11 mouse cellular contexts compared by ENCODE assay signal in genomic region chr3:118663987-118664692, GRCm38 (mm10).
DNase-seq lines count a peak whose midpoint lies in the region; ATAC-seq lines count a peak whose summit lies in the region.
"Had no signal": no experiment of that assay in that cellular context is flagged by ENCODE, and none has a peak within 500 bp of the region (broad histone marks: within the 10 kb centered on the region; RNA-seq: fewer than 3 reads in every experiment).

No protein-coding gene starts in this region.

- no peak overlapping the region for H3K4me2 ChIP-seq in limb, embryonic 11.5 days (ENCODE audit: low read depth, severe bottlenecking)
- H3K4me2 ChIP-seq: liver, embryonic 15.5 days; midbrain, embryonic 11.5 days had no signal

- H3K4me3 ChIP-seq in limb, embryonic 11.5 days (ENCODE audit: low read depth, low read length) = no peak overlapping the region
- no peak overlapping the region for H3K4me3 ChIP-seq in limb, embryonic 10.5 days
- H3K4me3 ChIP-seq: heart, embryonic 10.5 days; liver, embryonic 15.5 days had no signal

- H3K27me3 ChIP-seq in limb, embryonic 11.5 days (ENCODE audit: control insufficient read depth, insufficient read depth, low read length) = no peaks in the 10 kb centered on the region
- no peaks in the 10 kb centered on the region for H3K27me3 ChIP-seq in limb, embryonic 10.5 days (ENCODE audit: low read depth, poor library complexity, severe bottlenecking)
- H3K27me3 ChIP-seq: liver, embryonic 15.5 days had no signal

- DNase-seq in cerebellum, postnatal 14 days = peak; percentile 70 to 73
- DNase-seq in cerebellum, postnatal 36 days = no peak
- DNase-seq in limb, embryonic 11.5 days (ENCODE audit: low spot score) = peak; percentile 30
- no peak for DNase-seq in limb, embryonic 10.5 days (ENCODE audit: low spot score)
- DNase-seq in gastrocnemius, postnatal 36 days = peak; percentile 4 to 13
- DNase-seq in retina, postnatal 7 days (ENCODE audit: low read depth, low spot score) = peak; percentile 20
- no peak for DNase-seq in ovary, postnatal 14 days (ENCODE audit: low spot score)
- DNase-seq in layer of hippocampus, postnatal 25 days (ENCODE audit: extremely low spot score in 1 of 2, low spot score in 1 of 2) = no peak

- H3K4me1 ChIP-seq in limb, embryonic 11.5 days (ENCODE audit: control insufficient read depth, insufficient read depth, low read length) = peaks cover 4% of the 10 kb centered on the region; the same call in 1 of the 2 replicates
- peaks cover 7% of the 10 kb centered on the region; the same call in 1 of the 2 replicates for H3K4me1 ChIP-seq in limb, embryonic 10.5 days
- H3K4me1 ChIP-seq: heart, embryonic 10.5 days; liver, embryonic 15.5 days had no signal

- no peaks in the 10 kb centered on the region for H3K36me3 ChIP-seq in limb, embryonic 11.5 days (ENCODE audit: control insufficient read depth, insufficient read depth, low read length)
- H3K36me3 ChIP-seq in limb, embryonic 10.5 days = no peaks in the 10 kb centered on the region
- H3K36me3 ChIP-seq: heart, embryonic 10.5 days; liver, embryonic 15.5 days had no signal

- ATAC-seq in limb, embryonic 11.5 days (ENCODE audit: insufficient number of reproducible peaks, low FRiP score, low TSS enrichment, low read depth) = 0 out of 2 replicates have a peak, but pooled peaks have one; percentile 45

- intact Hi-C loops in gastrocnemius, postnatal 36 days (cut with DNase I) = no loop called here

- WGBS in limb, embryonic 11.5 days = 44% methylated on average over 5 of the region's 5 CpGs
- 68% methylated on average over 5 of the region's 5 CpGs for WGBS in limb, embryonic 10.5 days

- H3K9ac ChIP-seq in limb, embryonic 11.5 days (ENCODE audit: low read length) = no peak overlapping the region
- H3K9ac ChIP-seq: liver, embryonic 15.5 days had no signal

- H3K27ac ChIP-seq in limb, embryonic 11.5 days (replicated peaks; ENCODE audit: low read depth, low read length) = no peak overlapping the region
- no peak overlapping the region for H3K27ac ChIP-seq in limb, embryonic 10.5 days
- H3K27ac ChIP-seq: heart, embryonic 10.5 days; liver, embryonic 15.5 days had no signal

- no peaks in the 10 kb centered on the region for H3K9me3 ChIP-seq in limb, embryonic 11.5 days (ENCODE audit: control insufficient read depth, low read length)
- no peaks in the 10 kb centered on the region for H3K9me3 ChIP-seq in limb, embryonic 10.5 days (replicated peaks)
- H3K9me3 ChIP-seq: heart, embryonic 10.5 days; liver, embryonic 15.5 days had no signal

Comparison
In these comparisons a context has a peak if more than half of its experiments do, and no peak if none do; other contexts are left out.
1. DNase-seq: peak in cerebellum, postnatal 14 days (2 of 2), limb, embryonic 11.5 days (single experiment), gastrocnemius, postnatal 36 days (2 of 2) and retina, postnatal 7 days (single experiment); none in cerebellum, postnatal 36 days (0 of 2), limb, embryonic 10.5 days (single experiment), ovary, postnatal 14 days (single experiment) and layer of hippocampus, postnatal 25 days (0 of 2).